Comparison of ENCODE assay signal across 8 mouse cellular contexts in the genomic region with DNA sequence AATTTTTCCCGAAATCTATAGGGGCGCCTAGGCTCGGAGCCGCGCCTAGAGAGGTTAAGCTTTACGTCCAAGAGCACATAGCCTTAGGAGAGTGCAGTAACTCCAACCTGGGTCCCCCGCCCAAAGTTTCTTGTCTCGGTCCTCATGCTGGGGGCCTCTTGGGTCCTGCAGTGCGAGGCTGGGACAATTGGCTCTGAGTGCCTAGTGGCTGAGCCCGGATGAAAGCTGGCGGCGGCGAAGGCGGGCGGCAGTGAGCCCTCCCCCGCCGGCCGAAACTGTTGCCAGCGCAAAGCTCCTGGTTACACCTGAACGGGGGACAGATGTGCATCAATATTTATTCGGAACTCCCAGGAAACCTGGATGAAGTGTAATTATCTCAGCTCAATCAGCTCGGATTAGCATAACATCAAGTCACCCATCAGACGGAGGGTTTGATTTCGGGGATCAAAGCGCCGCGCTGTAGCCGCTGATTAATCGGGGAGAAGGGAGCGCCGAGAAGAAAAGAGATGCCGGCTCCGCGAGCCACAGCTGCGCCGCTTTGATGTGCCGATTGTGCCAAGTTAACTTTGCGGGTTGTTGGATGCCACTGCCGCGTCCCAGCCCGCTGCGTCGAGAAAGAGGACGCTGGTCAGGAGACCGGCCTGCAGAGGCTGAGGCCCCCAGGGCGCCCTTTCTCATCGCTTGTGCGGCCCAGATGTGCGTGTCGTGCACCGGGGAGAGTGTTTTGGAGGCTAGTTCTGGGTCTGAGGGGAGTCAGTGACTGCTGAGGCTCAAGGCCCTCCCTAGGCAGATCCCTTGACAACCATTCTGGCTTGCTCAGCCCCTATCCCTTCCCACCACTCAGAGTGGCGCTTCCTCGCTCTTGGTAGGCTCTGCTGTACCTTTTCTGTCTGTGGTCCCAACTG.
DNase-seq lines count a peak whose midpoint lies in the region; ATAC-seq lines count a peak whose summit lies in the region.

No protein-coding gene starts in this region.

- peak overlapping the region; percentile 53 for H3K9ac ChIP-seq in hindbrain, embryonic 13.5 days
- H3K9ac ChIP-seq in midbrain, embryonic 16.5 days (ENCODE audit: low read depth, low read length): peak overlapping the region; percentile 33; the same call in 1 of the 2 replicates

- H3K36me3 ChIP-seq in hindbrain, embryonic 13.5 days: no peaks in the 10 kb centered on the region
- no peaks in the 10 kb centered on the region for H3K36me3 ChIP-seq in midbrain, embryonic 16.5 days (ENCODE audit: control insufficient read depth, insufficient read depth, low read length)

- peak overlapping the region; percentile 48 for H3K27ac ChIP-seq in hindbrain, embryonic 13.5 days
- H3K27ac ChIP-seq in midbrain, embryonic 16.5 days (ENCODE audit: low read length): peak overlapping the region; percentile 63

- under 1% methylated on average over 53 of the region's 53 CpGs for WGBS in hindbrain, embryonic 13.5 days
- under 1% methylated on average over 52 of the region's 53 CpGs for WGBS in midbrain, embryonic 16.5 days

- DNase-seq in kidney, postnatal 4 days: peak; percentile 48 to 63
- DNase-seq in kidney, postnatal 25 days: no peak
- peak; percentile 72 for DNase-seq in embryo, embryonic 10.5 days (ENCODE audit: low spot score)
- no peak for DNase-seq in urinary bladder, postnatal 10 days (ENCODE audit: low spot score)
- no peak for DNase-seq in yolk sac, embryonic 10.5 days (ENCODE audit: low spot score)

- ATAC-seq in hindbrain, embryonic 13.5 days (ENCODE audit: low FRiP score): peak; percentile 57
- peak; percentile 51 for ATAC-seq in midbrain, embryonic 16.5 days
- ATAC-seq in megakaryocyte-erythroid progenitor cell, adult 5-6 weeks (replicated peaks; ENCODE audit: low FRiP score, low TSS enrichment, poor library complexity, severe bottlenecking): no peak

- no peaks in the 10 kb centered on the region for H3K9me3 ChIP-seq in hindbrain, embryonic 13.5 days
- H3K9me3 ChIP-seq in midbrain, embryonic 16.5 days (replicated peaks; ENCODE audit: control insufficient read depth, low read length, poor library complexity, severe bottlenecking): no peaks in the 10 kb centered on the region

- peaks cover 23% of the 10 kb centered on the region for H3K4me1 ChIP-seq in hindbrain, embryonic 13.5 days (replicated peaks)
- H3K4me1 ChIP-seq in midbrain, embryonic 16.5 days (ENCODE audit: control insufficient read depth, insufficient read depth, low read length): peaks cover 8% of the 10 kb centered on the region

- peaks cover 71% of the 10 kb centered on the region for H3K27me3 ChIP-seq in hindbrain, embryonic 13.5 days
- H3K27me3 ChIP-seq in midbrain, embryonic 16.5 days (ENCODE audit: control insufficient read depth, insufficient read depth, low read depth, low read length): no peaks in the 10 kb centered on the region; the same call in 1 of the 2 replicates

- H3K4me3 ChIP-seq in hindbrain, embryonic 13.5 days: peak overlapping the region; percentile 35
- H3K4me3 ChIP-seq in midbrain, embryonic 16.5 days (ENCODE audit: low read depth, low read length): peak overlapping the region; percentile 22

- H3K4me2 ChIP-seq in hindbrain, embryonic 13.5 days: peak overlapping the region; percentile 64
- H3K4me2 ChIP-seq in midbrain, embryonic 16.5 days (ENCODE audit: low read length): peak overlapping the region; percentile 55

Comparison
In these comparisons a context has a peak if more than half of its experiments do, and no peak if none do; other contexts are left out.
1. DNase-seq: peak in kidney, postnatal 4 days (2 of 2) and embryo, embryonic 10.5 days (single experiment); none in kidney, postnatal 25 days (0 of 2), urinary bladder, postnatal 10 days (single experiment) and yolk sac, embryonic 10.5 days (single experiment).